Mouse (Mus musculus) intestine, embryonic 15.5 days (tissue): ENCODE measurements at regions not wholly inside any gene's neighbourhood (a gene's known extent, or its start where the extent isn't known, plus 50 kb on each side); places are given as distances from the start of the nearest gene placed in this dataset.

ENCODE experiments used
- ATAC-seq: fragments of 200-750 bp; cut with Nextera tagmentation; 2 replicates; pipeline ENCODE4 v1.8.0; 2017; ENCODE audit warnings: moderate TSS enrichment, moderate library complexity
- H3K27ac ChIP-seq: fragments of 300-500 bp; sonication (generic); 2 replicates; pipeline ENCODE4 v1.5.1; 2015; ENCODE audit warnings: mild to moderate bottlenecking, inconsistent platforms
- H3K27me3 ChIP-seq: fragments of 300-500 bp; sonication (generic); replicated peaks from 2 replicates; pipeline ENCODE4 v1.6.1; 2015; ENCODE audit warnings: inconsistent platforms
- H3K36me3 ChIP-seq: fragments of 300-500 bp; sonication (generic); 2 replicates; pipeline ENCODE4 v1.6.1; 2015; ENCODE audit warnings: inconsistent platforms
- H3K4me1 ChIP-seq: fragments of 300-500 bp; sonication (generic); replicated peaks from 2 replicates; pipeline ENCODE4 v1.6.1; 2015; ENCODE audit warnings: inconsistent platforms
- H3K4me2 ChIP-seq: fragments of 300-500 bp; sonication (generic); replicated peaks from 2 replicates; pipeline ENCODE4 v1.6.1; 2015; ENCODE audit warnings: mild to moderate bottlenecking, inconsistent platforms
- H3K4me3 ChIP-seq: fragments of 300-500 bp; sonication (generic); replicated peaks from 2 replicates; pipeline ENCODE4 v1.5.1; 2015; ENCODE audit warnings: inconsistent platforms
- H3K9ac ChIP-seq: fragments of 300-500 bp; sonication (generic); 2 replicates; pipeline ENCODE4 v1.6.1; 2015; ENCODE audit warnings: inconsistent platforms
- H3K9me3 ChIP-seq: fragments of 300-500 bp; sonication (generic); 2 replicates; pipeline ENCODE4 v1.6.1; 2016; ENCODE audit warnings: inconsistent platforms
- WGBS: fragments of 180-500 bp; shearing (Covaris S2); methylation state at CpG from one replicate; pipeline ENCODE4 v1.1.7; 2015; 5-methylcytosine and 5-hydroxymethylcytosine counted together

DNA sequence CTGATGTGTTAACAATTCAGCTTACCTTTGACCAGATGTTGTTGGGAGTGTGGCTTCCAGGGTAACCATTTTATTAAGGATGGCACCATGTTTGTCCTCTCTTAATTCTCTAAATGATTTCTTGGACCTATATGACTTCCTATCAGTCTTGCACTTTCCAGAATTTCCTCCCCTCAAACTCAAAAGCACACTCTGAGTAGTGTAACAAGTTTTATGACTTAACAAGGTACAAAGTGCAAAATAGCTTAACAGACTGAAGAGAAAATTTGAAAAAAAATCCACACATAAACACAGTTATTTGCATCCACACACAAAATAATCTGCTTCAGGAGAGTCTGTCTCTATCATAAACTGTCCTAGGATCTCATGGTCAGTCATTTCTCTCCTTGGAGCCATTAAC, 251.0 kb upstream of the Kirrel3 start:
- Histone ChIP-seq H3K9me3 (no peaks in the 10 kb centered on the region), H3K27ac (no peak overlapping the region), H3K9ac (no peak overlapping the region), H3K36me3 (no peaks in the 10 kb centered on the region), H3K27me3 (no peaks in the 10 kb centered on the region), H3K4me1 (no peaks in the 10 kb centered on the region), H3K4me3 (no peak overlapping the region), H3K4me2 (no peak overlapping the region)
- ATAC-seq = peak; percentile 69; the same call in 1 of the 2 replicates

GRCm38 (mm10) chr9:34239531-34239930, 246.2 kb upstream of the Kirrel3 start:
- H3K4me1 ChIP-seq = no peaks in the 10 kb centered on the region
- 86% methylated on average over 2 of the region's 2 CpGs for WGBS
- no peaks in the 10 kb centered on the region for H3K36me3 ChIP-seq
- H3K27me3 ChIP-seq = no peaks in the 10 kb centered on the region
- H3K27ac ChIP-seq = no peak overlapping the region
- no peak overlapping the region for H3K9ac ChIP-seq
- no peak for ATAC-seq
- no peak overlapping the region for H3K4me2 ChIP-seq
- H3K4me3 ChIP-seq = no peak overlapping the region
- no peaks in the 10 kb centered on the region for H3K9me3 ChIP-seq

DNA sequence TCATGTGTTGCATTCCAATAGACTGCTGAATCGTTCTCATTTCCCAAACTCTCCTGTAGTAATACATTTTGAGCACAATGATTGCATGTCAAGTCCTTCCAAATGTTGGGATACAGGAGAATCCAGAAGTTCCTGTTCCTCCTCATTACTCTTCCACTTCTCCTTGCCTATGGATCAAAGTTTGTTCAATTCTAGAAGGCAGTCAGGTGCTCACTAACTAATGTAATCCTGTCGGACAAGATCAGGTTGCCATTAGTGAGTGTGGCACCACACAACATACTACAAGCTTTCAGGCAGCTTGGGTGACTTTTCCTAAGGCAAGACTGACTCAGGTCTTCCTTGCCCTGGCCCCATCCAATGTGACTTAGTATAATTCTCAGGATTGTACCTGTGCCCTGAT, 242.0 kb upstream of the Kirrel3 start:
- no peaks in the 10 kb centered on the region for H3K9me3 ChIP-seq
- no peak overlapping the region for H3K9ac ChIP-seq
- 73% methylated on average over 2 of the region's 2 CpGs for WGBS
- no peak overlapping the region for H3K27ac ChIP-seq
- H3K4me3 ChIP-seq = no peak overlapping the region
- H3K4me2 ChIP-seq = no peak overlapping the region
- H3K4me1 ChIP-seq = no peaks in the 10 kb centered on the region
- no peaks in the 10 kb centered on the region for H3K27me3 ChIP-seq
- no peak for ATAC-seq
- no peaks in the 10 kb centered on the region for H3K36me3 ChIP-seq

GRCm38 (mm10) chr9:34244576-34244975, 241.1 kb upstream of the Kirrel3 start:
- WGBS = 67% methylated on average over 5 of the region's 5 CpGs
- no peaks in the 10 kb centered on the region for H3K27me3 ChIP-seq
- ATAC-seq = no peak
- no peaks in the 10 kb centered on the region for H3K4me1 ChIP-seq
- H3K4me3 ChIP-seq = no peak overlapping the region
- no peaks in the 10 kb centered on the region for H3K36me3 ChIP-seq
- H3K27ac ChIP-seq = no peak overlapping the region
- H3K9ac ChIP-seq = no peak overlapping the region
- no peaks in the 10 kb centered on the region for H3K9me3 ChIP-seq
- H3K4me2 ChIP-seq = no peak overlapping the region

DNA sequence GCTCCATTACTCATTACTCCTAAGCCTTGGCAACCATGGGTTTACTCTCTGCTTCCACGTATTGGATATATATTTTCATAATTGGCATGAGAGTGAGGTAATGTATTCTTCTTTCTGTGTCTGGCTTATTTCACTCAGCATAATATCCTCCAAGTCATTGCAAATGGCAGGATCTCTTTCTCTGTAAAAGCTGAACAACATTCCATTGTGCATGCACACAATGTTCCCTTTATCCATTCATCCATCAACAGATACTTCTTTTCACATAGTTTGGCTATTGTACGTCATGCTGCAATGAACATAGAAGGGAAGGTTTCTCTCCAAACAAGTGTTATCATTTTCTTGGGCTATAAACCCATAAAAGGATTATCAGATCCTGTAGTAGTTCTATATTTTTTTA, 232.9 kb upstream of the Kirrel3 start:
- ATAC-seq = no peak
- Histone ChIP-seq H3K4me2 (no peak overlapping the region), H3K4me3 (no peak overlapping the region), H3K36me3 (no peaks in the 10 kb centered on the region), H3K4me1 (no peaks in the 10 kb centered on the region), H3K27me3 (no peaks in the 10 kb centered on the region), H3K27ac (no peak overlapping the region), H3K9ac (no peak overlapping the region), H3K9me3 (no peaks in the 10 kb centered on the region)
- 54% methylated on average over 2 of the region's 2 CpGs for WGBS

- ATAC-seq = no peak
- no peaks in the 10 kb centered on the region for H3K4me1 ChIP-seq
- no peak overlapping the region for H3K27ac ChIP-seq
- no peaks in the 10 kb centered on the region for H3K27me3 ChIP-seq
- H3K4me2 ChIP-seq = no peak overlapping the region
- H3K36me3 ChIP-seq = no peaks in the 10 kb centered on the region
- WGBS = 49% methylated on average over 2 of the region's 2 CpGs
- H3K9ac ChIP-seq = no peak overlapping the region
- no peak overlapping the region for H3K4me3 ChIP-seq
- no peaks in the 10 kb centered on the region for H3K9me3 ChIP-seq
These were observed 227.2 kb upstream of the Kirrel3 start for GRCm38 (mm10) chr9:34258492-34258891.

DNA sequence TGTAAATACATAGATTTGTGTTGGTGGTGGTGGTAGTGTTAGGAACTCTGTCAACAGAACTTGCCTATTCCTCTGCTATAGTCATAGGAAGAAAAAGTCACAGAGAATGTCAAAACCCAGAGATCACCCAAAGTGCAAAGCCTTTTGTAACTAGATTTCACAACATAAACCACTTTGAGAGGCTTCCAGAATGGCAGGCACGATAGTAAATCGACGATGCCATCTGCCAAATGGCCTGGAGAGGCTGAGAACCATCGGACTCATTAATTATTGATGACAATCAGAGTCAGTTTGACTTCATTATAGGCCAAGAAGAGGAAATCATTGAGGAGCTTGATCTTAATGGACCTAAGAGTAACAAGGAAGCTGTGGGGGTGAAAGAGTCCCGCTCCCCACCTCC, 207.6 kb upstream of the Kirrel3 start:
- Histone ChIP-seq H3K9ac (no peak overlapping the region), H3K4me2 (no peak overlapping the region), H3K27me3 (no peaks in the 10 kb centered on the region), H3K4me3 (no peak overlapping the region), H3K4me1 (no peaks in the 10 kb centered on the region), H3K36me3 (no peaks in the 10 kb centered on the region), H3K27ac (no peak overlapping the region), H3K9me3 (no peaks in the 10 kb centered on the region)
- no peak for ATAC-seq
- WGBS = 72% methylated on average over 5 of the region's 5 CpGs

GRCm38 (mm10) chr9:34279386-34279785, 206.3 kb upstream of the Kirrel3 start:
- Histone ChIP-seq H3K4me2 (no peak overlapping the region), H3K9me3 (no peaks in the 10 kb centered on the region), H3K9ac (no peak overlapping the region), H3K27ac (no peak overlapping the region), H3K4me3 (no peak overlapping the region), H3K36me3 (no peaks in the 10 kb centered on the region), H3K4me1 (no peaks in the 10 kb centered on the region), H3K27me3 (no peaks in the 10 kb centered on the region)
- 84% methylated on average over 2 of the region's 2 CpGs for whole genome bisulfite sequencing
- no peak for ATAC-seq

DNA sequence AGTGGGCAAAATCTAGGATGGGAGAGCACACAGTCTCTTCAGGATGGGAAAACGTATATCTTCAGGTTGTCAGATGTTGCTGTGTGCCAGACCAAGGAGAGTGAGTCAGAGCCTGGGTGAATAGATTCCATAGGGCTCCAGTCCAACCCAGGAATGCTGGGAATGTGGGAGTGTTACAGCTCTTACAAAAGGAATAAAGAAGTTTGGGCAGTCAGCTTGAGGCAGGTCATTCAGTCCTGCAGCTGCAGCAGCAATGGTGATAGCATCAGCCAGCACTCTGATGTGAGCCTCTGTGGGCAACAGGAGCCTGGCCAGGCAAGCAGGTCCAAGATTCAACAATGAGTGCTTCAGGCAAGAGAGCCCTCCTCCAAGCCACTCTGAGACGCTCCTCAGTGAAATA, 205.8 kb upstream of the Kirrel3 start:
- 35% methylated on average over 2 of the region's 2 CpGs for WGBS
- H3K4me3 ChIP-seq = no peak overlapping the region
- ATAC-seq = peak; percentile 28; the same call in 1 of the 2 replicates

DNA sequence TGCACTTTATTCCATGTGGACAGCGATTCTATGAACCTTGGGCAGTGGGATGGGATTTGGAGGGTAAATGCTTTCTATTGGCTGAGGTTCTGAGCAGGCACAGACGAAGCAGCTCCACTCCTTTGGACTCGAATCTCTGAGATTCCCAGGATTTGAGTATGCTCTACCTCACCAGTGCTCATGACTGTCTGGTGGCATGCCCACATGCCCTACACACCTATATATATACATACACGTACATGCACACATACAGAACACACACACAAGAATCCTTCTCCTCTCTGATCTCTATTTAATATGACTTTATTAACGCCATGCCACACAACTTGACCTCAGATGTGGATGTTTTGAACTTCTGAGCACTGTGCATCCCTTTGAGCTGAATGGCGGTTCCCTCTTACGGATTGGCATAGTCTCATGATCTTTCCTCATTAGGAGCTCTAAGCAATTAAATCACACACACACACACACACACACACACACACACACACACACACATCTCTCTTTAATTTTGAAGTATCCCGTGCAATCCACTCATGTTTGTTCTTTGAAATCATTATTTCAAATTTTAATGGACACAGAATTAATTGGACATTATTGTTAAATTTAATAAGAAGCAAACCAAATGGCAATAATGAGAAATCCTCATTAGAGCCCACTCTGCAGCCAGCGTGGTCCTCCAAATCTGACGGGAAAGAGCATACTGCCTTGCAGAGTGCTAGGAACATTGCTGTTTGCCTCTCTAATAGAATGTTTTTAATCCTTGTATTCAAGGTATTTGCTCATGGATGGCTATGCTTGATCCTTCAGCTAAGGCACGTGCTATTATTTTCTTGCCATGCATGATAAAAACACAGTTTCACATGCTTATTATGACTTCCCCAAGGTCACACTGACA, 205.1 kb upstream of the Kirrel3 start:
- no peak for ATAC-seq
- Histone ChIP-seq H3K4me1 (no peaks in the 10 kb centered on the region), H3K4me3 (no peak overlapping the region), H3K27me3 (no peaks in the 10 kb centered on the region), H3K36me3 (no peaks in the 10 kb centered on the region), H3K9ac (no peak overlapping the region), H3K9me3 (no peaks in the 10 kb centered on the region), H3K27ac (no peak overlapping the region), H3K4me2 (no peak overlapping the region)
- 77% methylated on average over 11 of the region's 11 CpGs for WGBS

More for the DNA sequence above, 205.8 kb upstream of the Kirrel3 start:
- H3K36me3 ChIP-seq = no peaks in the 10 kb centered on the region
- H3K4me2 ChIP-seq = no peak overlapping the region
- no peaks in the 10 kb centered on the region for H3K9me3 ChIP-seq
- H3K9ac ChIP-seq = no peak overlapping the region
- no peaks in the 10 kb centered on the region for H3K27me3 ChIP-seq
- H3K4me1 ChIP-seq = no peaks in the 10 kb centered on the region
- no peak overlapping the region for H3K27ac ChIP-seq

DNA sequence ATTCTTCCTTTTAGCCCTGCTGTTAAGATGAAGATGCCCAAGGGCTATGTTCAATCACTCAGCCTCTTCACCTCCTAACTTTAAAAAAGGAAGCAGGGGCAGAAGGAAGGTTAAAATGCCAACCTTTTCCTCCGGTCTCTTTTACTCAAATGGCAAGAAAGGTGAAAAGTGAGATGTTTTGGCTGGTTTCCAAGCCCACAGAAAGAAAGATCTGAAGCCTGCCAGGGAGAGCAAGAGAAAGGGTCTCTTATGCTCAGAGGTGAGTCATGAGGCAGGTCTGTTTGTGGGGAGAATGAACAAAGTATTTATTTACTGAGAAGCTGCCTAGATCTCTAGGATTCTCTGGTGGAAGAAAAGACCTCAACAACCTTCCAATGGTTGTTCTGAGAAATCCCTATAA, 162.1 kb upstream of the Kirrel3 start:
- ATAC-seq = no peak
- Histone ChIP-seq H3K4me2 (no peak overlapping the region), H3K9ac (no peak overlapping the region), H3K36me3 (no peaks in the 10 kb centered on the region), H3K27me3 (no peaks in the 10 kb centered on the region), H3K27ac (no peak overlapping the region), H3K4me3 (no peak overlapping the region), H3K9me3 (no peaks in the 10 kb centered on the region), H3K4me1 (no peaks in the 10 kb centered on the region)
- WGBS = 57% methylated on average over 1 of the region's 1 CpGs

GRCm38 (mm10) chr9:34328723-34329122, 157.0 kb upstream of the Kirrel3 start:
- no peak overlapping the region for H3K27ac ChIP-seq
- no peaks in the 10 kb centered on the region for H3K27me3 ChIP-seq
- ATAC-seq = no peak
- no peaks in the 10 kb centered on the region for H3K9me3 ChIP-seq
- H3K4me2 ChIP-seq = no peak overlapping the region
- H3K4me3 ChIP-seq = no peak overlapping the region
- no peaks in the 10 kb centered on the region for H3K36me3 ChIP-seq
- H3K9ac ChIP-seq = no peak overlapping the region
- WGBS = 91% methylated on average over 1 of the region's 1 CpGs
- H3K4me1 ChIP-seq = no peaks in the 10 kb centered on the region

- no peak overlapping the region for H3K4me3 ChIP-seq
These were observed 151.6 kb upstream of the Kirrel3 start for GRCm38 (mm10) chr9:34334112-34334511.

More at GRCm38 (mm10) chr9:34334112-34334511, 151.6 kb upstream of the Kirrel3 start:
- Histone ChIP-seq H3K27me3 (no peaks in the 10 kb centered on the region), H3K36me3 (no peaks in the 10 kb centered on the region), H3K9me3 (no peaks in the 10 kb centered on the region), H3K27ac (no peak overlapping the region), H3K9ac (no peak overlapping the region), H3K4me1 (no peaks in the 10 kb centered on the region), H3K4me2 (no peak overlapping the region)
- no peak for ATAC-seq
